Mouse (Mus musculus): ENCODE results near the gene Apool. TPM values are rescaled to one million over a fixed set of nuclear protein-coding genes. Genes with fewer than 3 reads are reported as not detected.

Apool gene
- total RNA-seq (2023): 12.8 TPM

DNA sequence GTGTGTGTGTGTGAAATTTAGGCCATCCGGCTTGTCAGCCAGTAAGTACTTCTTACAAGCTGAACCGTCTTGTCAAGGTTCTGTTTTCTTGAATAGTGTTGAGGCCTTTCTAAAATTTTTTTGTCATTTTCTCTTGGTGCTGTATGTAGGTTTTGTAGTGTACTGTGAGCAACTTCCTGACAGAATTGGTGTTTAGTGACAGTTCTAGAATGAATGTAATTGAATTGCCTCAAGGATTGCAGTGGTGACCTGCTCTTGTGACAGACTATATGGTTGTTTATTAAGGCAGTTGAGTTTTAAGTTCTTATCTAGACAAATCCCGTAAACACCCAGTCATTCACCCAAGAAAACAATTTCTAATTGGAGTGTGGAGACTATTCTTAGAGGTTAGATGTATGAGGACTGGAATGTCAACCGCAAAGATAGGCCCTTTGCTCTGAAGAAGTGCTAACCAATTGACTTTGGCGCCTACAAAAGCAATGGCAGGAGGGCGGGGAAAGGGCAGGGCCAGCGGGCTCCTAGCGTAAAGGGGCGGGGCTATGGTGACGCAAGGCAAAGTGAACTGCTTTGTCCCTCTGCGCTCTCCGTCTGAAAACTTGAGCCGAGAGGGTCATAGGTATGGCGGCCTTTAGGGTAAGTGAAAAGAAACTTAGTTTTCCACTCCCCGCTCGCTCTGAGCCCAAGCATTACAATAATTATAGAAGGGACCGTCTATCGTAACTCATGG lies at the start of gene Apool:
Gene Apool (plus strand): TSS at position 531 of the 727 bp plus-strand sequence.

GRCm38 (mm10) chrX:112406679-112407078 lies 95.5 kb downstream of the Apool start, which contains the start of gene Satl1:
Satl1 (minus strand) TSS chrX:112406779.

Other genes with a start within 250 kb of the Apool start
- not detected for gene 4933403O08Rik, start 72.3 kb upstream of the Apool start, total RNA-seq (2023)
- gene Satl1, start 95.4 kb downstream of the Apool start, total RNA-seq (2023): not detected
- gene 2010106E10Rik, start 183.9 kb downstream of the Apool start, total RNA-seq (2023): not detected